Mouse (Mus musculus) neural tube, embryonic 13.5 days (tissue): ENCODE measurements around the gene Ybx3. TPM values are rescaled to one million over a fixed set of nuclear protein-coding genes. Genes with fewer than 3 reads are reported as not detected.

Experiments used
- ATAC-seq: fragments of 200-750 bp; cut with Nextera tagmentation; 2 replicates; pipeline ENCODE4 v1.8.0; 2017; ENCODE audit warnings: low read depth, mild to moderate bottlenecking, moderate TSS enrichment, moderate library complexity
- H3K27ac ChIP-seq: fragments of 300-500 bp; sonication (generic); replicated peaks from 2 replicates; pipeline ENCODE4 v1.5.1; 2015; ENCODE audit warnings: moderate library complexity, mild to moderate bottlenecking, inconsistent platforms
- H3K27me3 ChIP-seq: fragments of 300-500 bp; sonication (generic); 2 replicates; pipeline ENCODE4 v1.6.1; 2015; ENCODE audit warnings: mild to moderate bottlenecking, inconsistent platforms
- H3K36me3 ChIP-seq: fragments of 300-500 bp; sonication (generic); 2 replicates; pipeline ENCODE4 v1.6.1; 2015; ENCODE audit warnings: mild to moderate bottlenecking, inconsistent platforms
- H3K4me1 ChIP-seq: fragments of 300-500 bp; sonication (generic); replicated peaks from 2 replicates; pipeline ENCODE4 v1.6.1; 2015; ENCODE audit warnings: inconsistent platforms
- H3K4me2 ChIP-seq: fragments of 300-500 bp; sonication (generic); 2 replicates; pipeline ENCODE4 v1.6.1; 2015; ENCODE audit warnings: inconsistent platforms, mild to moderate bottlenecking, moderate library complexity
- H3K4me3 ChIP-seq: fragments of 300-500 bp; sonication (generic); 2 replicates; pipeline ENCODE4 v1.5.1; 2015; ENCODE audit warnings: mild to moderate bottlenecking, inconsistent platforms
- H3K9ac ChIP-seq: fragments of 300-500 bp; sonication (generic); 2 replicates; pipeline ENCODE4 v1.6.1; 2015; ENCODE audit warnings: moderate library complexity, mild to moderate bottlenecking, inconsistent platforms
- H3K9me3 ChIP-seq: fragments of 300-500 bp; sonication (generic); 2 replicates; pipeline ENCODE4 v1.6.1; 2016; ENCODE audit warnings: inconsistent platforms
- WGBS: fragments of 180-500 bp; shearing (Covaris S2); methylation state at CpG from one replicate; pipeline ENCODE4 v1.1.7; 2015; 5-methylcytosine and 5-hydroxymethylcytosine counted together
- polyA plus RNA-seq: library from polyadenylated mRNA; unstranded; fragments of >200 nt; fragmentation: Nextera tagmentation; extraction: Ambion mirVana; gene quantifications from 2 replicates; pipeline ENCODE4 v1.2.1, GENCODE M21; 2015

Ybx3 gene
- polyA plus RNA-seq, 1 experiment from 2014 or later, result 19.8 TPM

GRCm38 (mm10) chr6:131359543-131359942, 28.7 kb downstream of the Ybx3 start:
- Histone ChIP-seq H3K9ac (no peak overlapping the region), H3K27me3 (no peaks in the 10 kb centered on the region), H3K36me3 (peaks cover 12% of the 10 kb centered on the region), H3K9me3 (no peaks in the 10 kb centered on the region), H3K4me3 (no peak overlapping the region), H3K4me2 (no peak overlapping the region), H3K4me1 (no peaks in the 10 kb centered on the region), H3K27ac (no peak overlapping the region)
- WGBS, result 88% methylated on average over 2 of the region's 2 CpGs
- no peak for ATAC-seq

GRCm38 (mm10) chr6:131354913-131355312, 33.4 kb downstream of the Ybx3 start:
- no peak for ATAC-seq
- Histone ChIP-seq H3K4me1 (peaks cover 6% of the 10 kb centered on the region), H3K4me3 (no peak overlapping the region), H3K9me3 (no peaks in the 10 kb centered on the region), H3K27ac (no peak overlapping the region), H3K9ac (no peak overlapping the region), H3K4me2 (no peak overlapping the region), H3K27me3 (no peaks in the 10 kb centered on the region), H3K36me3 (no peaks in the 10 kb centered on the region)
- WGBS, result 42% methylated on average over 4 of the region's 4 CpGs

- Histone ChIP-seq H3K9ac (peak within 1 kb of the TSS; percentile 62), H3K27me3 (no peaks in the 10 kb centered on the region), H3K4me1 (peaks cover 6% of the 10 kb centered on the region), H3K27ac (no peak within 1 kb of the TSS), H3K4me3 (peak within 1 kb of the TSS; percentile 35), H3K9me3 (no peaks in the 10 kb centered on the region), H3K4me2 (peak within 1 kb of the TSS; percentile 64), H3K36me3 (no peaks in the 10 kb centered on the region)
- peak; percentile 93 for ATAC-seq
- WGBS, result under 1% methylated on average over 16 of the region's 16 CpGs
Observed at GRCm38 (mm10) chr6:131353352-131353919, 34.8 kb downstream of the Ybx3 start, which contains the start of gene Styk1. Gene Styk1 (minus strand): TSS chr6:131353597.

- ATAC-seq, result no peak
- H3K9me3 ChIP-seq, result no peaks in the 10 kb centered on the region
- H3K4me1 ChIP-seq, result no peaks in the 10 kb centered on the region
- 83% methylated on average over 2 of the region's 2 CpGs for WGBS
- no peak overlapping the region for H3K27ac ChIP-seq
- H3K9ac ChIP-seq, result no peak overlapping the region
- no peak overlapping the region for H3K4me3 ChIP-seq
- H3K36me3 ChIP-seq, result no peaks in the 10 kb centered on the region
- no peaks in the 10 kb centered on the region for H3K27me3 ChIP-seq
- no peak overlapping the region for H3K4me2 ChIP-seq
Observed at GRCm38 (mm10) chr6:131347026-131347425, 41.2 kb downstream of the Ybx3 start.

GRCm38 (mm10) chr6:131344346-131344745, 43.9 kb downstream of the Ybx3 start:
- Histone ChIP-seq H3K4me1 (no peaks in the 10 kb centered on the region), H3K9me3 (no peaks in the 10 kb centered on the region), H3K9ac (no peak overlapping the region), H3K36me3 (no peaks in the 10 kb centered on the region), H3K27me3 (no peaks in the 10 kb centered on the region), H3K4me2 (no peak overlapping the region), H3K27ac (no peak overlapping the region), H3K4me3 (no peak overlapping the region)
- no peak for ATAC-seq
- WGBS, result 90% methylated on average over 7 of the region's 7 CpGs

GRCm38 (mm10) chr6:131340082-131340481, 48.2 kb downstream of the Ybx3 start:
- H3K36me3 ChIP-seq, result no peaks in the 10 kb centered on the region
- 71% methylated on average over 3 of the region's 3 CpGs for WGBS
- no peak for ATAC-seq
- no peaks in the 10 kb centered on the region for H3K27me3 ChIP-seq
- H3K4me1 ChIP-seq, result no peaks in the 10 kb centered on the region
- H3K9me3 ChIP-seq, result no peaks in the 10 kb centered on the region
- H3K4me3 ChIP-seq, result no peak overlapping the region
- no peak overlapping the region for H3K27ac ChIP-seq
- H3K9ac ChIP-seq, result no peak overlapping the region
- H3K4me2 ChIP-seq, result no peak overlapping the region

- ATAC-seq, result no peak
- 88% methylated on average over 3 of the region's 3 CpGs for WGBS
- H3K9ac ChIP-seq, result no peak overlapping the region
- H3K4me1 ChIP-seq, result no peaks in the 10 kb centered on the region
- H3K4me2 ChIP-seq, result no peak overlapping the region
- no peaks in the 10 kb centered on the region for H3K27me3 ChIP-seq
- no peaks in the 10 kb centered on the region for H3K9me3 ChIP-seq
- no peaks in the 10 kb centered on the region for H3K36me3 ChIP-seq
- no peak overlapping the region for H3K27ac ChIP-seq
- no peak overlapping the region for H3K4me3 ChIP-seq
Observed at GRCm38 (mm10) chr6:131339309-131339708, 49.0 kb downstream of the Ybx3 start.

- Histone ChIP-seq H3K36me3 (no peaks in the 10 kb centered on the region), H3K27ac (no peak overlapping the region), H3K9me3 (no peaks in the 10 kb centered on the region), H3K9ac (no peak overlapping the region), H3K27me3 (no peaks in the 10 kb centered on the region), H3K4me3 (no peak overlapping the region), H3K4me1 (no peaks in the 10 kb centered on the region), H3K4me2 (no peak overlapping the region)
- ATAC-seq, result no peak
- 54% methylated on average over 1 of the region's 1 CpGs for WGBS
Observed at GRCm38 (mm10) chr6:131338787-131339186, 49.5 kb downstream of the Ybx3 start.

- WGBS, result 94% methylated on average over 2 of the region's 2 CpGs
- H3K27me3 ChIP-seq, result no peaks in the 10 kb centered on the region
- no peak overlapping the region for H3K4me3 ChIP-seq
- H3K27ac ChIP-seq, result no peak overlapping the region
- H3K4me2 ChIP-seq, result no peak overlapping the region
- H3K9ac ChIP-seq, result no peak overlapping the region
- H3K4me1 ChIP-seq, result no peaks in the 10 kb centered on the region
- no peaks in the 10 kb centered on the region for H3K9me3 ChIP-seq
- ATAC-seq, result no peak
- no peaks in the 10 kb centered on the region for H3K36me3 ChIP-seq
Observed at GRCm38 (mm10) chr6:131327076-131327475, 61.2 kb downstream of the Ybx3 start.

GRCm38 (mm10) chr6:131321854-131322639, 66.2 kb downstream of the Ybx3 start:
- Histone ChIP-seq H3K4me1 (no peaks in the 10 kb centered on the region), H3K27ac (no peak overlapping the region), H3K9ac (no peak overlapping the region), H3K4me3 (no peak overlapping the region), H3K9me3 (no peaks in the 10 kb centered on the region), H3K27me3 (no peaks in the 10 kb centered on the region), H3K4me2 (no peak overlapping the region), H3K36me3 (no peaks in the 10 kb centered on the region)
- no peak for ATAC-seq
- WGBS, result 69% methylated on average over 3 of the region's 3 CpGs

- Histone ChIP-seq H3K4me2 (no peak overlapping the region), H3K9ac (no peak overlapping the region), H3K27ac (no peak overlapping the region), H3K27me3 (no peaks in the 10 kb centered on the region), H3K4me1 (no peaks in the 10 kb centered on the region), H3K36me3 (no peaks in the 10 kb centered on the region), H3K9me3 (no peaks in the 10 kb centered on the region), H3K4me3 (no peak overlapping the region)
- WGBS, result 88% methylated on average over 7 of the region's 7 CpGs
- ATAC-seq, result no peak
Observed at GRCm38 (mm10) chr6:131316155-131317101, 71.8 kb downstream of the Ybx3 start.
